Mouse (Mus musculus) forebrain, embryonic 16.5 days (tissue): ENCODE measurements around the gene Mecom. TPM values are rescaled to one million over a fixed set of nuclear protein-coding genes. Genes with fewer than 3 reads are reported as not detected.

Source experiments
- ATAC-seq: fragments of 200-750 bp; cut with Nextera tagmentation; 2 replicates; pipeline ENCODE4 v1.8.0; 2017; ENCODE audit warnings: mild to moderate bottlenecking, moderate library complexity
- H3K27ac ChIP-seq: fragments of 300-500 bp; sonication (generic); 2 replicates; pipeline ENCODE4 v1.5.1; 2014; ENCODE audit warnings: low read length, control low read depth
- H3K27me3 ChIP-seq: fragments of 300-500 bp; sonication (generic); replicated peaks from 2 replicates; pipeline ENCODE4 v1.6.1; 2014; ENCODE audit warnings: low read length; ENCODE audit not compliant: control insufficient read depth, insufficient read depth
- H3K36me3 ChIP-seq: fragments of 300-500 bp; sonication (generic); 2 replicates; pipeline ENCODE4 v1.6.1; 2014; ENCODE audit not compliant: control insufficient read depth, insufficient read depth
- H3K4me1 ChIP-seq: fragments of 300-500 bp; sonication (generic); replicated peaks from 2 replicates; pipeline ENCODE4 v1.6.1; 2014; ENCODE audit warnings: low read length; ENCODE audit not compliant: control insufficient read depth, insufficient read depth
- H3K4me2 ChIP-seq: fragments of 300-500 bp; sonication (generic); 2 replicates; pipeline ENCODE4 v1.6.1; 2014; ENCODE audit warnings: mild to moderate bottlenecking, low read length, control low read depth
- H3K4me3 ChIP-seq: fragments of 300-500 bp; sonication (generic); replicated peaks from 2 replicates; pipeline ENCODE4 v1.5.1; 2014; ENCODE audit warnings: mild to moderate bottlenecking, low read length, control low read depth
- H3K9ac ChIP-seq: fragments of 300-500 bp; sonication (generic); replicated peaks from 2 replicates; pipeline ENCODE4 v1.6.1; 2014; ENCODE audit warnings: low read depth, low read length, control low read depth
- H3K9me3 ChIP-seq: fragments of 300-500 bp; sonication (generic); 2 replicates; pipeline ENCODE4 v1.6.1; 2016; ENCODE audit warnings: low read length; ENCODE audit not compliant: control insufficient read depth
- WGBS: fragments of 180-500 bp; shearing (Covaris S2); extraction: QIAGEN DNeasy Blood & Tissue Kit; methylation state at CpG from one replicate; pipeline ENCODE4 v1.1.7; 2014; 5-methylcytosine and 5-hydroxymethylcytosine counted together
- polyA plus RNA-seq: library from polyadenylated mRNA; unstranded; fragments of >200 nt; fragmentation: Nextera tagmentation; extraction: Ambion mirVana; gene quantifications from 2 replicates; pipeline ENCODE4 v1.2.1, GENCODE M21; 2015

Mecom gene
- polyA plus RNA-seq, 1 experiment from 2014 or later = 2.1 TPM

- no peak overlapping the region for H3K27ac ChIP-seq
- 81% methylated on average over 4 of the region's 4 CpGs for WGBS
- H3K9ac ChIP-seq = no peak overlapping the region
- no peaks in the 10 kb centered on the region for H3K4me1 ChIP-seq
- no peaks in the 10 kb centered on the region for H3K27me3 ChIP-seq
- H3K9me3 ChIP-seq = no peaks in the 10 kb centered on the region
- no peak overlapping the region for H3K4me3 ChIP-seq
- H3K4me2 ChIP-seq = no peak overlapping the region
- ATAC-seq = no peak
- no peaks in the 10 kb centered on the region for H3K36me3 ChIP-seq
Observed at GRCm38 (mm10) chr3:30139678-30140077, 408.1 kb downstream of the Mecom start.

GRCm38 (mm10) chr3:30138588-30138987 is 409.2 kb downstream of the Mecom start:
- Histone ChIP-seq H3K9ac (no peak overlapping the region), H3K36me3 (no peaks in the 10 kb centered on the region), H3K4me2 (no peak overlapping the region), H3K9me3 (no peaks in the 10 kb centered on the region), H3K4me3 (no peak overlapping the region), H3K27ac (no peak overlapping the region), H3K4me1 (no peaks in the 10 kb centered on the region), H3K27me3 (no peaks in the 10 kb centered on the region)
- WGBS = 91% methylated on average over 6 of the region's 6 CpGs
- no peak for ATAC-seq

GRCm38 (mm10) chr3:30135857-30136256 is 412.0 kb downstream of the Mecom start:
- no peak overlapping the region for H3K4me2 ChIP-seq
- ATAC-seq = no peak
- no peak overlapping the region for H3K9ac ChIP-seq
- H3K27me3 ChIP-seq = no peaks in the 10 kb centered on the region
- WGBS = 83% methylated on average over 6 of the region's 6 CpGs
- no peaks in the 10 kb centered on the region for H3K36me3 ChIP-seq
- H3K4me3 ChIP-seq = no peak overlapping the region
- H3K27ac ChIP-seq = no peak overlapping the region
- no peaks in the 10 kb centered on the region for H3K4me1 ChIP-seq
- no peaks in the 10 kb centered on the region for H3K9me3 ChIP-seq

GRCm38 (mm10) chr3:30135119-30135518 is 412.7 kb downstream of the Mecom start:
- Histone ChIP-seq H3K36me3 (no peaks in the 10 kb centered on the region), H3K27ac (no peak overlapping the region), H3K9me3 (no peaks in the 10 kb centered on the region), H3K27me3 (no peaks in the 10 kb centered on the region), H3K4me1 (no peaks in the 10 kb centered on the region), H3K9ac (no peak overlapping the region), H3K4me2 (no peak overlapping the region), H3K4me3 (no peak overlapping the region)
- no peak for ATAC-seq
- WGBS = 97% methylated on average over 1 of the region's 1 CpGs

- H3K4me2 ChIP-seq = no peak overlapping the region
- H3K27ac ChIP-seq = no peak overlapping the region
- no peaks in the 10 kb centered on the region for H3K36me3 ChIP-seq
- no peak overlapping the region for H3K4me3 ChIP-seq
- no peak for ATAC-seq
- no peaks in the 10 kb centered on the region for H3K9me3 ChIP-seq
- WGBS = 81% methylated on average over 3 of the region's 3 CpGs
- no peaks in the 10 kb centered on the region for H3K27me3 ChIP-seq
- H3K9ac ChIP-seq = no peak overlapping the region
- no peaks in the 10 kb centered on the region for H3K4me1 ChIP-seq
Observed at GRCm38 (mm10) chr3:30132981-30133380, 414.8 kb downstream of the Mecom start.

- no peak overlapping the region for H3K4me3 ChIP-seq
- no peaks in the 10 kb centered on the region for H3K27me3 ChIP-seq
- no peak overlapping the region for H3K9ac ChIP-seq
- no peaks in the 10 kb centered on the region for H3K9me3 ChIP-seq
- H3K36me3 ChIP-seq = no peaks in the 10 kb centered on the region
- no peak overlapping the region for H3K4me2 ChIP-seq
- no peak overlapping the region for H3K27ac ChIP-seq
- no peak for ATAC-seq
- H3K4me1 ChIP-seq = no peaks in the 10 kb centered on the region
- 74% methylated on average over 2 of the region's 2 CpGs for WGBS
Observed at GRCm38 (mm10) chr3:30132370-30132769, 415.4 kb downstream of the Mecom start.

GRCm38 (mm10) chr3:30130495-30130894 is 417.3 kb downstream of the Mecom start:
- H3K9me3 ChIP-seq = no peaks in the 10 kb centered on the region
- no peak overlapping the region for H3K9ac ChIP-seq
- no peak overlapping the region for H3K4me3 ChIP-seq
- H3K27me3 ChIP-seq = no peaks in the 10 kb centered on the region
- no peak overlapping the region for H3K27ac ChIP-seq
- H3K36me3 ChIP-seq = no peaks in the 10 kb centered on the region
- ATAC-seq = no peak
- no peak overlapping the region for H3K4me2 ChIP-seq
- 72% methylated on average over 4 of the region's 4 CpGs for WGBS
- H3K4me1 ChIP-seq = no peaks in the 10 kb centered on the region

- no peak overlapping the region for H3K4me3 ChIP-seq
- no peaks in the 10 kb centered on the region for H3K36me3 ChIP-seq
- H3K9me3 ChIP-seq = no peaks in the 10 kb centered on the region
- WGBS = 94% methylated on average over 3 of the region's 3 CpGs
- ATAC-seq = no peak
- no peak overlapping the region for H3K9ac ChIP-seq
- no peak overlapping the region for H3K4me2 ChIP-seq
- H3K27me3 ChIP-seq = no peaks in the 10 kb centered on the region
- no peak overlapping the region for H3K27ac ChIP-seq
- H3K4me1 ChIP-seq = no peaks in the 10 kb centered on the region
Observed at GRCm38 (mm10) chr3:30122618-30123017, 425.2 kb downstream of the Mecom start.

- H3K4me2 ChIP-seq = no peak overlapping the region
- no peak for ATAC-seq
- no peak overlapping the region for H3K9ac ChIP-seq
- no peaks in the 10 kb centered on the region for H3K27me3 ChIP-seq
- WGBS = 88% methylated on average over 8 of the region's 8 CpGs
- H3K36me3 ChIP-seq = no peaks in the 10 kb centered on the region
- H3K27ac ChIP-seq = no peak overlapping the region
- H3K4me3 ChIP-seq = no peak overlapping the region
- H3K4me1 ChIP-seq = no peaks in the 10 kb centered on the region
- H3K9me3 ChIP-seq = no peaks in the 10 kb centered on the region
Observed at GRCm38 (mm10) chr3:30120790-30121512, 426.9 kb downstream of the Mecom start.
